Mouse (Mus musculus) inflammation-experienced regulatory T-cells, adult 6 months (primary cell): ENCODE results near the gene Pdzrn3. TPM values are rescaled to one million over a fixed set of nuclear protein-coding genes. Genes with fewer than 3 reads are reported as not detected.

ENCODE experiments used
- ATAC-seq: one replicate; pipeline ENCODE4 v1.8.0; 2017
- polyA plus RNA-seq, 3 experiments: library from polyadenylated mRNA; unstranded; fragments of 100-300 nt; shearing (Covaris generic); gene quantifications; one replicate each; pipeline ENCODE4 v1.2.1; 2017

Pdzrn3 gene
- polyA plus RNA-seq, 3 experiments from 2014 or later, result not detected

GRCm38 (mm10) chr6:101366809-101367602, 10.7 kb downstream of the Pdzrn3 start:
- no peak for ATAC-seq

DNA sequence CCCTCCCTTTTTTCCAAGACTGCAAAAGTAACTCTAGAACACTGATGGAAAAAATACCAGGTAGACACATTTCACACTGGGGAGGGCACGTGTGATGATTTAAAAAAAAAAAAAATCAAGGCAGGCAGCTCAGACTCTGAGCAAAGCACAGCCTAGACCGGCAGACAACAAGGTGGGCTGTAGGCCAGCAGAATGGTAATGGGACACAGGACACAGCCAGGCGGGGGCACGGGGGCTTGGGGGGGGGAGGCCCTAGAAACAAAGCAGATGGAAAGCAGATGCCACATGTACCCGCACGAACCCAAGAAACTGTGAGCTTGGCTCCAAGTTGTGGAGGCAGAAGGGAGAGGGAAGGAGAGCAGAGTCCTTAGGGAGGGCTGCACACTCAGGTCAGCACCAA, 11.9 kb downstream of the Pdzrn3 start:
- ATAC-seq, result no peak

DNA sequence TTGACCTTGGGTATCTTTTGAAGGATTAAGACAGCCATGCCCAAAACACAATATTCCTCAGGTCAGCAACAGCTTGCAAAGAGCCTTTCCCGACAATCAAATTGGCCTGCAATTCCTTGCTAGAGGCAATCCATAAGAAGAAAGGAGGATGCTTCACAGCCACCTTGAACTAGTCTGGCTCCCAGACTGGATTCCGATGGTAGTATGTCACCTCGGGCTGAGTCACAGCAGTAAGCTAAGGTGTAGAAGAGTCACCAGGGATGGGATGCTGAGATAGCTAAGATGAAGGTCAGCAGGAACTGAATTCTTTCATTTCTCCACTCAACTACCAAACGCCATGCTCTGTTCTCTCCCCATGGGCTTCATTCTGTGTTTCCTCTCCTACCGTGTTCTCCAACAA, 13.8 kb downstream of the Pdzrn3 start:
- no peak for ATAC-seq

DNA sequence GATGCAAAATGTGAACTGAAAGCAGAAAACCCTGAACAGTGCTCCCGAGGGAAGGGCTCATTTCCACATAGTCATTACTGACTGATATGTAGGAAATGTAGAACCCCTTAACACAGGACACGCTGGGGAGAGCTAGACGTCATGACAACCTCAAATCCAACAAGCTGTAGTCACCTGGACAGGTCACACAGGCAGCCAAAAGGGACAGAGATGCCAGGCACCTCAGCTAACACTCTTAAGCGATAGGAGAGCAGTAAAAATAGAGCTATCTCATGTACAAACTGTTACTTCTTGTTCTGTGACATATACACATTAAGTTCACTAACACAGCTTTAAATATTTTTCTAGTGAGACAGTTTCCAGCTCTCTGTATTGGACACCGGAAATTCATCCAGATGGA, 15.0 kb downstream of the Pdzrn3 start:
- ATAC-seq, result no peak

- no peak for ATAC-seq
Observed at GRCm38 (mm10) chr6:101362268-101362667, 15.4 kb downstream of the Pdzrn3 start.

DNA sequence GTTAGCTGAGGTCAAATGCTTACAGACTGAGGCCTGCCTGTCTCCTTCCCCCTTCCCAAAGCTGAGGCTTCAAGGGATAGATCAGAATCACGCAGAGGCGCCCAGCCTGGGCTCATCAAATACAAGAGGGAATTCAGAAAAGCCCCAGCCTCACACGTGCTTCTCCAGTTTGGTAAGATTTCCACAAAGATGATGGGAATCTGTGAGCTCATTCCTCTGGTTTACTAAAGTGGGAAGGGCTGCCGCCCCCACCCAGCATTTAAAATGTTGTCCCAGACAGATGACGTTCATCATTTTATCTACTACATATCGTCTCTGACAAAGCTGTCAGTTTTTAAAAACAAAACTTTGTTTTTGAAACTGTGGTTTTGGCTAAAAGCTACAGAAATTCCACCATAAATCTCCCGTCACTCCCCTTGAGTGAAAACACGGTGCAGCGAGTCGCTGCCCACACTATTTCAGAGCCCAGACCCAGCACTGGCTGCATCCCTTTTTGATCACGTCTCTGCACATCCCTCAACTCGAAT, 17.4 kb downstream of the Pdzrn3 start:
- no peak for ATAC-seq

- ATAC-seq, result peak; percentile 32
Observed at GRCm38 (mm10) chr6:101359646-101360045, 18.1 kb downstream of the Pdzrn3 start.

GRCm38 (mm10) chr6:101354887-101355286, 22.8 kb downstream of the Pdzrn3 start:
- ATAC-seq, result no peak

DNA sequence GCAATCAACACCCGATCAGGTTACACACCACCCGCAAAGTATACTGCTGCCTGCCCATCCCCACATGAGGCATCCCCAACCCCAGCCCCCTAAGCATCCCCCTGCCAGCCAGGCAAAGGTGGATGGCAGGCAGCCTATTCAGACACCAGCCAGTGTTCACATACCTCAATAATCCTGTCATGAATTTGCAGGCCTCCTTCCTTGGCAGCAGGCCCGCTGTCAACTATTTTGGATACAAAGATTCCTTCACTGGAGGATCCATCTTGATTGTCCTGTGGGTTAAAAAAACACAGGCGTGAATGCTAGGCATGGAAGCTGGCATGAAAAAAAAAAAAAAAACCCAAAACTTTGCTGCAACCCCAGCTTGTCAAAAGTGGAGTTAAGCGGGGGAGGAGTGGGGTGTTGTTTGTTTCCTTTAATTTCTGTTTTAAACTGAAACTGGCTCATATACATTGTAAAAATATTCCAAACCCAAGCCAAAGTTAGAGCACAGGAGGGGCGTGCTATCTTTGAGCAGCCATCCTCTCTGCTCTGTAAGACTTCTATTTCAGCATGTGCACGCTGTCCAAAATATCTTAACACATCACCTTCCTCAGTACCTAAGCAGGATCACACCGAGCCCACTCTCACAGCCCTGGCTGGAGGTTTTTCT, 23.3 kb downstream of the Pdzrn3 start:
- no peak for ATAC-seq

DNA sequence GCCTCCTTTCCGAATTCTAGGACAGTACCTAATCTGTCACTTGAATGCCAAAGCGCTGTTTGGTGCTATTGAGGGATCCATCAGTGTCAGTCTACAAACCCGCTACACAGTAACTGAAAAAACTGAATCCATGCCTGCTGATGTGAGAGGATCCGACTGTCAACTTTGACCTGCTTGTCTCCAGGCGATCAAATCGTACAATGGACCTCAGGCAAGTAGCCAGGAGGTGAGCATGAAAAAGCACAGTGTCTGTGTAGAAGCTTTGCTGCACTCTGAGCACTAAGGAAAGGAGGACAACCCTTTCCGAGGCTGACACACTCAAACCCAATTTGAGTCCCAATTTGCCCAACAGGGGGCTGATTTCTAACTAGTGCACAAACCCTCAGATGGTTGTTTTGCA, 24.0 kb downstream of the Pdzrn3 start:
- ATAC-seq, result no peak

GRCm38 (mm10) chr6:101352626-101353025, 25.1 kb downstream of the Pdzrn3 start:
- no peak for ATAC-seq

GRCm38 (mm10) chr6:101351100-101351499, 26.6 kb downstream of the Pdzrn3 start:
- ATAC-seq, result no peak

GRCm38 (mm10) chr6:101350414-101350973, 27.2 kb downstream of the Pdzrn3 start:
- ATAC-seq, result no peak

DNA sequence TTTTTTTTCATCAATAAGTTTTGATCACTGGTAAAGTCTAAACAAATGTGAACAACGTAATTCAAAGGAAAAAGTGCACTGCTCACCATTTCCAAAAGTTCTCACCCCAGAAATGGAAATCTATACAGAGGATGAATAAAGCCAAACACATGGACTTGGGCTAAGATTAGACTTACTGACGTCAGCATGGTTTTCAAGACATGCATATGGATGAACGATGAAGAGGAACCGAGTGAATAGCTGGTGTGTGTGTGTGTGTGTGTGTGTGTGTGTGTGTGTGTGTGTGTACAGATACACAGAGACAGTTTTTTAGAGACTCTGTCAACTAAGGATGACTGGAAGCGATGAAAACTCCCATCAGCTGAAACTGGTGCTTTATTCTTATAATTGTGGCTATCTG, 29.2 kb downstream of the Pdzrn3 start:
- no peak for ATAC-seq

DNA sequence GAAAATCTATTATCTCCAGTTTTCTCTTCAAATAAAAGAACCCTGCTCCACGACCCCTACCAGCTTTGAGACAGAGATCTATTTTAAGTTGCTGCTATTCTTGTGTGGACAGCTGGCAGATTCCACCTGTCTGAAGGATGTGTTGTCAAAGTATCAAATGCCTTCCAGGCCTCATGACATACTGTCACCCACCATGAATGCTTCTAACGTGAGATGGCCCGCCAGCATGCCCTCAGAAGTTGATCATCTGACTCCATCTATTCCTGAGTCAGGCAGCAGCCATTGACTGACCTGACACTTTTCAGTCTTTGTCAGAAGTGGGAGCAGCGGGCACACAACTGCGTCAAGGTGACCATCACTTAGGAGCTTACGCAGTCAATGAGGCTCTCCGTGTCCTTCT, 37.6 kb downstream of the Pdzrn3 start:
- ATAC-seq, result no peak

- ATAC-seq, result no peak
Observed at GRCm38 (mm10) chr6:101337842-101338528, 39.7 kb downstream of the Pdzrn3 start.

GRCm38 (mm10) chr6:101336660-101337059, 41.0 kb downstream of the Pdzrn3 start:
- ATAC-seq, result no peak

- ATAC-seq, result no peak
Observed at GRCm38 (mm10) chr6:101335744-101336143, 42.0 kb downstream of the Pdzrn3 start.

DNA sequence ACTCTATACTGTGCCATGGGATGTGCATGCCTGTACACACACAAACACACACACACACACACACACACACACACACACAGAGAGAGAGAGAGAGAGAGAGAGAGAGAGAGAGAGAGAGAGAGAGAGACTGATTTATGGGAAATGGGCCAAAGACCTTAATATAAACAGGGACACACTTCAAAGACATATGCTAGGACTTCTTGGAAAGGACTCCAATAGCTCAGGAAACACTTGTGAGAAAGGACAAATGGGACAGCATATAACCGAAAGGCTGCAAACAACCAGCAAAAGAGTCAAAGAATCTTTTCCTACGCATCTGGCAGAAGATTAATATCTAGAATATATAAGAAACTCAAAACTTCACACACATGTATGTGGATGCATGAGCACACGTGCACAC, 43.2 kb downstream of the Pdzrn3 start:
- ATAC-seq, result no peak

DNA sequence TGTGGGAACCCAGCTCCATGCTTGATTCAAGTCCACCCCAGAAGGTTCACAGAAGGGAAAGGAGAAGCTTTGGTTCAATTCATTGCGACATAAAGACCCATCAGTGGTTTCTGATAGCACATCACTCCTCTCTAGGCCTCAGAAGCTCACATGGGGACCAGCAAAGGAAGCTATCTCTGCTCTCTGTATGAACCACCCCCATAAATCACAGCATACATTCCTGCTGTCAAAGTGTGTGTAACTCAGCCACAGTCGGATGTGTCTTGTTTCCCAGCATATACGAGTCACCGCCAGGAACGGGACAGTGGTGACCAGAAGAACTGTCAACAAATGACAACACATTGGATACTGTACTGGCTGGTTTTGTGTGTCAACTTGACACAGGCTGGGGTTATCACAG, 47.3 kb downstream of the Pdzrn3 start:
- ATAC-seq, result no peak

DNA sequence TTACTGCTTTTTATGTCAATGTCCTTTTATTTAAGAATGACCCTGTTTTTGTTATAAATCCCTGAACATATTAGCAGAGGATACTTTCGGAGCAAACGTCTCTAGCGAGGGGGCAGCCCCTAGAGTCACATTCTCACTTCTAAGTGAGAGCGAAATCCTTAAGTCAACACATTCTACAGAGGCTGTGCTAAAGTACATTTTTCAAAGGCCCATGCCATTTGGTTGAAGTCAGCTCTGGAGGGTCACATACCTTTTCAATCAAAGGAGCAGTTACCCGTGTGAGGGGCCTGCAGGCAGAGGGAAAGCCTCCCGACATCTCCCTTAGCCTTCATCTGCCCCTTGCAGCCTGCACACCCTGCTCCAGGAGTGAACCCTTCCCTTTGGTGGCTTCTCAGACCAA, 48.2 kb downstream of the Pdzrn3 start:
- ATAC-seq, result no peak

- no peak for ATAC-seq
Observed at GRCm38 (mm10) chr6:101328514-101328913, 49.2 kb downstream of the Pdzrn3 start.

DNA sequence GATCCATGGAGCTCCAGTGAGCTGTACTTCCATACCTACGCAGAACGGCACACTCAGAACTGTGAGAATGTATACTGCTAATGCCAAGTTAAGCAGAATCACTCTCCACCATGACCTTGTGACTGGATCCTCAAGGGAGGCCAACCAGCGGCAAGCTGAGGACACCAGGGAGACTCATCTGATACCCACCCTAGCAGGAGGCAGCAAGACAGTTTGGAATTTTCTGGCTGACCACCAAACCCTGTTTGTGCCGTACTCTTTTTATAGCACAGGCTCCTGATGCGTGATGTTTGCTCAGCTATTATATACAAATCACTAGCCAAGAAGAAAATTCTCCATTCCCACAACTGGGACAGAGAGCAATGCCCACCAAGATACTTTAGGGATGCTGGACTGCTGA, 50.0 kb downstream of the Pdzrn3 start:
- ATAC-seq, result no peak
